Mouse (Mus musculus) liver, adult 2 months (tissue): Measurements from ENCODE around the gene Notch2. TPM values are rescaled to one million over a fixed set of nuclear protein-coding genes. Genes with fewer than 3 reads are reported as not detected.

Source experiments
- DNase-seq: peaks from one replicate; pipeline ENCODE4 v3.0.0-alpha.2; 2011; ENCODE audit warnings: low read depth, low spot score; ENCODE audit errors: extremely low read depth
- H3K27ac ChIP-seq: fragments of 200-500 bp; replicated peaks from 2 replicates; pipeline ENCODE4 v1.5.1; 2012; ENCODE audit warnings: low read depth, mild to moderate bottlenecking, control low read depth, inconsistent platforms, low read length; ENCODE audit not compliant: insufficient read depth
- H3K27me3 ChIP-seq: fragments of 200-500 bp; 2 replicates; pipeline ENCODE4 v1.6.1; 2012; ENCODE audit warnings: mild to moderate bottlenecking, moderate library complexity, low read length, inconsistent platforms; ENCODE audit not compliant: control insufficient read depth, insufficient read depth
- H3K36me3 ChIP-seq: fragments of 200-500 bp; 2 replicates; pipeline ENCODE4 v1.6.1; 2012; ENCODE audit warnings: low read length, inconsistent platforms; ENCODE audit not compliant: control insufficient read depth, insufficient read depth
- H3K4me1 ChIP-seq: fragments of 200-500 bp; 2 replicates; pipeline ENCODE4 v1.6.1; 2011; ENCODE audit warnings: low read length; ENCODE audit not compliant: control insufficient read depth, insufficient read depth
- H3K4me3 ChIP-seq: fragments of 200-500 bp; 2 replicates; pipeline ENCODE4 v1.5.1; 2011; ENCODE audit warnings: low read depth, mild to moderate bottlenecking, control low read depth, low read length, moderate library complexity; ENCODE audit not compliant: insufficient read depth
- H3K79me2 ChIP-seq: fragments of 200-500 bp; 2 replicates; pipeline ENCODE4 v1.6.1; 2012; ENCODE audit warnings: inconsistent platforms, mild to moderate bottlenecking, low read length, moderate library complexity; ENCODE audit not compliant: control insufficient read depth, insufficient read depth
- H3K9ac ChIP-seq: fragments of 200-500 bp; 2 replicates; pipeline ENCODE4 v1.6.1; 2012; ENCODE audit warnings: low read depth, mild to moderate bottlenecking, control low read depth, inconsistent platforms, low read length
- CTCF ChIP-seq: fragments of 200-500 bp; IDR thresholded peaks from 2 replicates; pipeline ENCODE4 v1.5.1; 2011; ENCODE audit warnings: low read depth, low read length, control low read depth
- POLR2A ChIP-seq: fragments of 200-500 bp; IDR thresholded peaks from 2 replicates; pipeline ENCODE4 v1.6.1; 2011; ENCODE audit warnings: low read length, control low read depth; ENCODE audit not compliant: insufficient read depth; ENCODE audit errors: extremely low read depth
- WGBS: fragments of 180-500 bp; shearing (Covaris S2); methylation state at CpG from one replicate; pipeline ENCODE4 v1.1.7; 2018; 5-methylcytosine and 5-hydroxymethylcytosine counted together
- polyA plus RNA-seq: library from polyadenylated mRNA; depleted of rRNA; stranded (reverse); fragments of >200 nt; gene quantifications from 2 replicates; pipeline ENCODE4 v1.2.3, GENCODE M21; 2012
- total RNA-seq: library from RNA; depleted of rRNA; stranded (reverse); fragments of >200 nt; gene quantifications from 2 replicates; pipeline ENCODE4 v1.2.3, GENCODE M21; 2014

The Notch2 gene
- total and polyA plus RNA-seq, 2 experiments: 12.5 to 16.0 TPM

- TF ChIP-seq CTCF (no peak), POLR2A (no peak)
These were observed 61.4 kb downstream of the Notch2 start for GRCm38 (mm10) chr3:98074622-98075231.

GRCm38 (mm10) chr3:98077866-98078265 is 64.5 kb downstream of the Notch2 start:
- no peak overlapping the region for H3K27ac ChIP-seq
- H3K36me3 ChIP-seq: peaks cover 13% of the 10 kb centered on the region
- H3K4me1 ChIP-seq: peaks cover 9% of the 10 kb centered on the region
- 96% methylated on average over 5 of the region's 5 CpGs for WGBS
- DNase-seq: no peak
- H3K4me3 ChIP-seq: no peak overlapping the region
- H3K9ac ChIP-seq: no peak overlapping the region
- TF ChIP-seq POLR2A (no peak), CTCF (no peak)
- no peaks in the 10 kb centered on the region for H3K27me3 ChIP-seq
- no peaks in the 10 kb centered on the region; the same call in 1 of the 2 replicates for H3K79me2 ChIP-seq

More at GRCm38 (mm10) chr3:98074622-98075231, 61.4 kb downstream of the Notch2 start:
- Histone ChIP-seq H3K36me3 (peaks cover 14% of the 10 kb centered on the region), H3K27me3 (no peaks in the 10 kb centered on the region), H3K27ac (no peak overlapping the region), H3K4me3 (no peak overlapping the region), H3K9ac (no peak overlapping the region), H3K79me2 (peaks cover 7% of the 10 kb centered on the region; the same call in 1 of the 2 replicates), H3K4me1 (peaks cover under 1% of the 10 kb centered on the region; the same call in 1 of the 2 replicates)
- 75% methylated on average over 6 of the region's 6 CpGs for WGBS
- DNase-seq: no peak

GRCm38 (mm10) chr3:98078816-98079215 is 65.5 kb downstream of the Notch2 start:
- Histone ChIP-seq H3K36me3 (peaks cover 7% of the 10 kb centered on the region), H3K4me3 (no peak overlapping the region), H3K79me2 (no peaks in the 10 kb centered on the region; the same call in 1 of the 2 replicates), H3K9ac (no peak overlapping the region), H3K27ac (no peak overlapping the region), H3K27me3 (no peaks in the 10 kb centered on the region), H3K4me1 (peaks cover 11% of the 10 kb centered on the region)
- TF ChIP-seq CTCF (no peak), POLR2A (no peak)
- 69% methylated on average over 1 of the region's 1 CpGs for WGBS
- no peak for DNase-seq

- no peaks in the 10 kb centered on the region for H3K27me3 ChIP-seq
- H3K4me3 ChIP-seq: no peak overlapping the region
- H3K36me3 ChIP-seq: peaks cover 7% of the 10 kb centered on the region
- 77% methylated on average over 2 of the region's 2 CpGs for WGBS
- H3K9ac ChIP-seq: no peak overlapping the region
- H3K79me2 ChIP-seq: peaks cover 4% of the 10 kb centered on the region; the same call in 1 of the 2 replicates
- TF ChIP-seq POLR2A (no peak), CTCF (no peak)
- H3K27ac ChIP-seq: no peak overlapping the region
- no peak for DNase-seq
- peaks cover 16% of the 10 kb centered on the region for H3K4me1 ChIP-seq
These were observed 66.4 kb downstream of the Notch2 start for GRCm38 (mm10) chr3:98079601-98080215.

GRCm38 (mm10) chr3:98080630-98081029 is 67.3 kb downstream of the Notch2 start:
- no peak for TF ChIP-seq CTCF
- no peak for TF ChIP-seq POLR2A
- DNase-seq: no peak
- no peak overlapping the region for H3K4me3 ChIP-seq
- H3K79me2 ChIP-seq: peaks cover 4% of the 10 kb centered on the region; the same call in 1 of the 2 replicates
- H3K27me3 ChIP-seq: no peaks in the 10 kb centered on the region
- peaks cover 7% of the 10 kb centered on the region for H3K36me3 ChIP-seq
- 95% methylated on average over 4 of the region's 4 CpGs for WGBS
- H3K9ac ChIP-seq: no peak overlapping the region
- H3K4me1 ChIP-seq: peaks cover 20% of the 10 kb centered on the region
- H3K27ac ChIP-seq: no peak overlapping the region

- Histone ChIP-seq H3K4me1 (peaks cover 29% of the 10 kb centered on the region), H3K27ac (no peak overlapping the region), H3K36me3 (peaks cover 7% of the 10 kb centered on the region), H3K4me3 (no peak overlapping the region), H3K79me2 (peaks cover 9% of the 10 kb centered on the region), H3K9ac (no peak overlapping the region), H3K27me3 (no peaks in the 10 kb centered on the region)
- TF ChIP-seq CTCF (no peak), POLR2A (no peak)
- 53% methylated on average over 3 of the region's 3 CpGs for WGBS
- DNase-seq: peak; percentile 39
These were observed 68.9 kb downstream of the Notch2 start for GRCm38 (mm10) chr3:98082188-98082587.
